Comparison of ENCODE assay signal across 15 mouse cellular contexts in the genomic region with DNA sequence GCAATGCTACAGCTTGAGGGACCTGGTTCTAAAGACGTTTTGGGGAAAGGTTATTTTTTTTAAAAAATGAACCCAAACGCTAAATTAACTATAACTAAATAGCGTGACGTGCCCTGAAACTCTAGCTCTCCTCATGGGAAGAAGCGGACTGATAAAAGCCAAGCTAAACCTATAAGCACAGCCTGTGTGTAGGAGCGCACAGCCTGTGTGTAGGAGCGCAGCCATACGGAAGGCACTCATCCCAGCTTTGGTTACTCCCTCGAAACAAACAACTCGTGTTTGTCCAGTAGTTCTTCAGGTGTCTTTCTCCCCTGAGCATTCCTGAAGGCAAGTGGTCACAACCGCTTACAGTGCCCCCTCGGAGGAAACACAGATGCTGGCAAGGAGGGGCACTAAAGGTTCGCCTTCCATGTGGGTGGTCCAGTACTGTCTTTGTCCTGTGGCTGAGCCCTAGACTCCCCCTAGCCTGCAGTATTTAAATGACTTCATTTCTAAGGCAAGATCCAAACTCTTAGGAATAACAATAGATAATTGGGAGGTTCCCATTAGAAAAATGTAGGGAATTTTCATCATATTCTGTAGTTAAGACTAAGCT. TPM values are rescaled to one million over a fixed set of nuclear protein-coding genes. Genes with fewer than 3 reads are reported as not detected.
DNase-seq lines count a peak whose midpoint lies in the region; ATAC-seq and TF ChIP-seq lines count a peak whose summit lies in the region.
"Had no signal": no experiment of that assay in that cellular context is flagged by ENCODE, and none has a peak within 500 bp of the region (broad histone marks: within the 10 kb centered on the region; RNA-seq: fewer than 3 reads in every experiment).

No protein-coding gene starts in this region.

- no peak for TF ChIP-seq CTCF in lung, embryonic 14.5 days (IDR thresholded peaks at IDR 0.05; ENCODE audit: low read depth)

- peaks cover 4% of the 10 kb centered on the region; the same call in 1 of the 2 replicates for H3K4me1 ChIP-seq in hindbrain, embryonic 10.5 days (replicated peaks)
- H3K4me1 ChIP-seq in hindbrain, embryonic 14.5 days (replicated peaks; ENCODE audit: control insufficient read depth, insufficient read depth, low read length), result no peaks in the 10 kb centered on the region
- H3K4me1 ChIP-seq in lung, embryonic 14.5 days (ENCODE audit: insufficient read depth), result no peaks in the 10 kb centered on the region
- H3K4me1 ChIP-seq in neural tube, embryonic 12.5 days, result no peaks in the 10 kb centered on the region
- H3K4me1 ChIP-seq: heart, embryonic 13.5 days; liver, embryonic 13.5 days had no signal

- peaks cover 7% of the 10 kb centered on the region; the same call in 1 of the 2 replicates for H3K27me3 ChIP-seq in hindbrain, embryonic 10.5 days (ENCODE audit: insufficient read depth, poor library complexity, severe bottlenecking)
- no peaks in the 10 kb centered on the region for H3K27me3 ChIP-seq in hindbrain, embryonic 14.5 days (ENCODE audit: control insufficient read depth, insufficient read depth, low read length)
- no peaks in the 10 kb centered on the region for H3K27me3 ChIP-seq in lung, embryonic 14.5 days (ENCODE audit: insufficient read depth, low read length)
- H3K27me3 ChIP-seq in neural tube, embryonic 12.5 days (replicated peaks), result no peaks in the 10 kb centered on the region
- H3K27me3 ChIP-seq: liver, embryonic 13.5 days; Patski had no signal

- H3K36me3 ChIP-seq in hindbrain, embryonic 10.5 days, result no peaks in the 10 kb centered on the region
- no peaks in the 10 kb centered on the region for H3K36me3 ChIP-seq in hindbrain, embryonic 14.5 days (replicated peaks; ENCODE audit: control insufficient read depth, insufficient read depth)
- no peaks in the 10 kb centered on the region for H3K36me3 ChIP-seq in lung, embryonic 14.5 days (ENCODE audit: insufficient read depth)
- no peaks in the 10 kb centered on the region for H3K36me3 ChIP-seq in neural tube, embryonic 12.5 days
- H3K36me3 ChIP-seq: heart, embryonic 13.5 days; liver, embryonic 13.5 days had no signal

- H3K4me2 ChIP-seq in hindbrain, embryonic 14.5 days (replicated peaks), result no peak overlapping the region; the same call in 1 of the 2 replicates
- peak overlapping the region; percentile 26 for H3K4me2 ChIP-seq in lung, embryonic 14.5 days
- H3K4me2 ChIP-seq in neural tube, embryonic 12.5 days (replicated peaks), result 0 out of 2 replicates have a peak overlapping the region, but pooled peaks have one; percentile 20
- H3K4me2 ChIP-seq: heart, embryonic 13.5 days; liver, embryonic 13.5 days had no signal

- WGBS in hindbrain, embryonic 10.5 days, result 30% methylated on average over 13 of the region's 13 CpGs
- WGBS in hindbrain, embryonic 14.5 days, result 30% methylated on average over 13 of the region's 13 CpGs
- WGBS in lung, embryonic 14.5 days, result 17% methylated on average over 13 of the region's 13 CpGs
- 37% methylated on average over 13 of the region's 13 CpGs for WGBS in neural tube, embryonic 12.5 days

- H3K27ac ChIP-seq in hindbrain, embryonic 10.5 days, result no peak overlapping the region
- no peak overlapping the region for H3K27ac ChIP-seq in hindbrain, embryonic 14.5 days
- H3K27ac ChIP-seq in lung, embryonic 14.5 days (ENCODE audit: low read depth), result no peak overlapping the region
- no peak overlapping the region for H3K27ac ChIP-seq in neural tube, embryonic 12.5 days
- H3K27ac ChIP-seq: heart, embryonic 13.5 days; liver, embryonic 13.5 days had no signal

- H3K9ac ChIP-seq in hindbrain, embryonic 14.5 days, result no peak overlapping the region
- no peak overlapping the region for H3K9ac ChIP-seq in lung, embryonic 14.5 days
- no peak overlapping the region for H3K9ac ChIP-seq in neural tube, embryonic 12.5 days
- H3K9ac ChIP-seq: heart, embryonic 13.5 days; liver, embryonic 13.5 days had no signal

- no peaks in the 10 kb centered on the region for H3K9me3 ChIP-seq in hindbrain, embryonic 10.5 days
- no peaks in the 10 kb centered on the region for H3K9me3 ChIP-seq in hindbrain, embryonic 14.5 days (ENCODE audit: control insufficient read depth, low read length)
- H3K9me3 ChIP-seq in lung, embryonic 14.5 days (ENCODE audit: low read depth, low read length), result no peaks in the 10 kb centered on the region
- no peaks in the 10 kb centered on the region for H3K9me3 ChIP-seq in neural tube, embryonic 12.5 days
- H3K9me3 ChIP-seq: heart, embryonic 13.5 days; liver, embryonic 13.5 days had no signal

- no peak for ATAC-seq in hindbrain, embryonic 14.5 days (ENCODE audit: low FRiP score)
- no peak; the same call in 1 of the 2 replicates for ATAC-seq in lung, embryonic 14.5 days (ENCODE audit: insufficient read depth)
- ATAC-seq in neural tube, embryonic 12.5 days (ENCODE audit: low FRiP score, low read depth), result no peak
- ATAC-seq: Patski had no signal

- H3K4me3 ChIP-seq in hindbrain, embryonic 10.5 days, result no peak overlapping the region
- H3K4me3 ChIP-seq in hindbrain, embryonic 14.5 days (replicated peaks; ENCODE audit: low read length), result no peak overlapping the region
- H3K4me3 ChIP-seq in lung, embryonic 14.5 days (ENCODE audit: low read depth, low read length), result no peak overlapping the region
- no peak overlapping the region for H3K4me3 ChIP-seq in neural tube, embryonic 12.5 days
- H3K4me3 ChIP-seq: heart, embryonic 13.5 days; liver, embryonic 13.5 days had no signal

- DNase-seq in hindbrain, embryonic 10.5 days (ENCODE audit: low spot score), result peak; percentile 18
- no peak for DNase-seq in hindbrain, embryonic 14.5 days (ENCODE audit: low spot score)
- peak; percentile 27 for DNase-seq in lung, embryonic 14.5 days
- DNase-seq in lung, postnatal 14 days, result no peak
- peak; percentile 66 for DNase-seq in embryo, embryonic 10 days (ENCODE audit: low spot score)
- no peak for DNase-seq in left cerebral cortex, adult 18-20 months (ENCODE audit: low spot score in 2 of 2)
- no peak for DNase-seq in testis, postnatal 14 days (ENCODE audit: low spot score)
- DNase-seq: adrenal gland, postnatal 25 days; cerebellum, adult 11 months; liver, embryonic 13.5 days; thymus, adult 18-20 months had no signal

RNA-seq across cellular contexts. Expression of a gene that starts 39.1 kb away (rescaled TPM):
- 7.1 and 21.1 TPM in 2 replicates for polyA plus RNA-seq in hindbrain, embryonic 10.5 days (2016; fragmentation: Nextera tagmentation; extraction: Ambion mirVana)
- polyA plus RNA-seq in hindbrain, embryonic 14.5 days (2014; fragmentation: Nextera tagmentation; extraction: Ambion mirVana), result 1.3 and 2.0 TPM in 2 replicates
- 0.87 and 5.1 TPM in 2 replicates for polyA plus RNA-seq in lung, embryonic 14.5 days (2014; fragmentation: Nextera tagmentation; extraction: Ambion mirVana)
- 7.6 and 10.2 TPM in 2 replicates for polyA plus RNA-seq in neural tube, embryonic 12.5 days (2016; fragmentation: Nextera tagmentation; extraction: Ambion mirVana)
- not detected for total RNA-seq in left cerebral cortex, adult 18-20 months (2021)
- total RNA-seq: neutrophil, adult 5-6 weeks had no signal

Comparison
In these comparisons a context has a peak if more than half of its experiments do, and no peak if none do; other contexts are left out.
1. DNase-seq: peak in hindbrain, embryonic 10.5 days (single experiment), lung, embryonic 14.5 days (single experiment) and embryo, embryonic 10 days (single experiment); none in hindbrain, embryonic 14.5 days (single experiment), lung, postnatal 14 days (single experiment), left cerebral cortex, adult 18-20 months (0 of 2) and testis, postnatal 14 days (single experiment).